Mouse (Mus musculus) bone marrow, adult 2 months (tissue): Measurements from ENCODE around the gene Dolpp1.

Experiments used
- CTCF ChIP-seq: fragments of 200-500 bp; IDR thresholded peaks from 2 replicates; pipeline ENCODE4 v1.5.1; 2011; ENCODE audit warnings: low read length, control low read depth; ENCODE audit not compliant: control insufficient read depth, insufficient read depth
- POLR2A ChIP-seq: fragments of 200-500 bp; IDR thresholded peaks from 2 replicates; pipeline ENCODE4 v1.6.1; 2011; ENCODE audit warnings: low read depth, mild to moderate bottlenecking, control low read depth, low read length, borderline replicate concordance; ENCODE audit not compliant: control insufficient read depth

GRCm38 (mm10) chr2:30379307-30379706, 12.7 kb upstream of the Dolpp1 start:
- TF ChIP-seq CTCF, result no peak
- no peak for TF ChIP-seq POLR2A
